Mouse (Mus musculus): Measurements from ENCODE around the gene Ubtf.
"Not testable (repeated sequence)": the region's sequence is repeated elsewhere in the genome, so short reads cannot be mapped to it uniquely, and the experiment has no call there.

The Ubtf gene

GRCm38 (mm10) chr11:102319410-102319792 lies at the start of gene Ubtf:
Gene Ubtf (minus strand): TSS chr11:102319742.
- DNase-seq (ENCODE audit: low spot score in 2 of 2), result peak; percentile 77 to 84

GRCm38 (mm10) chr11:102369263-102369662 lies 49.7 kb upstream of the Ubtf start:
- DNase-seq (ENCODE audit: low spot score in 2 of 2), result no peak

- no peak for DNase-seq (ENCODE audit: low spot score in 2 of 2)
Measured at GRCm38 (mm10) chr11:102368347-102368746, 48.8 kb upstream of the Ubtf start.

- no peak for DNase-seq (ENCODE audit: low spot score in 2 of 2)
Measured at GRCm38 (mm10) chr11:102367504-102368280, 48.1 kb upstream of the Ubtf start.

- not testable (repeated sequence) for DNase-seq (ENCODE audit: low spot score in 2 of 2)
Measured at GRCm38 (mm10) chr11:102366103-102366502, 46.6 kb upstream of the Ubtf start, which contains the start of gene Slc4a1. Gene Slc4a1 (minus strand): TSS chr11:102366203.

GRCm38 (mm10) chr11:102365699-102366098 lies 46.2 kb upstream of the Ubtf start:
- DNase-seq (ENCODE audit: low spot score in 2 of 2), result no peak

GRCm38 (mm10) chr11:102364570-102365371 lies 45.2 kb upstream of the Ubtf start:
- DNase-seq (ENCODE audit: low spot score in 2 of 2), result no peak

- no peak for DNase-seq (ENCODE audit: low spot score in 2 of 2)
Measured at GRCm38 (mm10) chr11:102363623-102364022, 44.1 kb upstream of the Ubtf start.

GRCm38 (mm10) chr11:102361776-102362495 lies 42.4 kb upstream of the Ubtf start:
- DNase-seq (ENCODE audit: low spot score in 2 of 2), result no peak

GRCm38 (mm10) chr11:102358365-102358764 lies 38.8 kb upstream of the Ubtf start:
- DNase-seq (ENCODE audit: low spot score in 2 of 2), result no peak

GRCm38 (mm10) chr11:102356636-102357350 lies 37.3 kb upstream of the Ubtf start:
- no peak for DNase-seq (ENCODE audit: low spot score in 2 of 2)

GRCm38 (mm10) chr11:102356190-102356589 lies 36.6 kb upstream of the Ubtf start:
- no peak for DNase-seq (ENCODE audit: low spot score in 2 of 2)

GRCm38 (mm10) chr11:102355501-102355900 lies 36.0 kb upstream of the Ubtf start:
- no peak for DNase-seq (ENCODE audit: low spot score in 2 of 2)

- no peak for DNase-seq (ENCODE audit: low spot score in 2 of 2)
Measured at GRCm38 (mm10) chr11:102353021-102353431, 33.5 kb upstream of the Ubtf start.

- no peak for DNase-seq (ENCODE audit: low spot score in 2 of 2)
Measured at GRCm38 (mm10) chr11:102352378-102352777, 32.8 kb upstream of the Ubtf start.

- DNase-seq (ENCODE audit: low spot score in 2 of 2), result no peak
Measured at GRCm38 (mm10) chr11:102350981-102351523, 31.5 kb upstream of the Ubtf start.

GRCm38 (mm10) chr11:102350416-102350815 lies 30.9 kb upstream of the Ubtf start:
- DNase-seq (ENCODE audit: low spot score in 2 of 2), result no peak

- no peak for DNase-seq (ENCODE audit: low spot score in 2 of 2)
Measured at GRCm38 (mm10) chr11:102349189-102349954, 29.8 kb upstream of the Ubtf start.

GRCm38 (mm10) chr11:102348771-102349170 lies 29.2 kb upstream of the Ubtf start:
- no peak for DNase-seq (ENCODE audit: low spot score in 2 of 2)

- DNase-seq (ENCODE audit: low spot score in 2 of 2), result no peak
Measured at GRCm38 (mm10) chr11:102348101-102348585, 28.6 kb upstream of the Ubtf start.
